Mouse (Mus musculus) gastrocnemius, postnatal 10 days (tissue): ENCODE results near the gene Cd28. TPM values are rescaled to one million over a fixed set of nuclear protein-coding genes. Genes with fewer than 3 reads are reported as not detected.

Experiments
- DNase-seq: peaks from one replicate; pipeline ENCODE4 v3.0.0; 2021; ENCODE audit warnings: mixed read lengths
- long read RNA-seq, 2 experiments: library from polyadenylated mRNA; stranded (forward); transcript quantifications; one replicate each; pipeline ENCODE4 v2.0.0; 2021
- total RNA-seq, 2 experiments: library from RNA; stranded (reverse); gene quantifications; 2 replicates each; pipeline ENCODE4 v1.2.3; 2021

Gene Cd28
- 1 to 10 TPM; 3.4 to 5.1 TPM for total RNA-seq
- long read RNA-seq, experiment 1, full-length matches to known transcripts = 1 of 5 reads
- long read RNA-seq, experiment 1, partial matches to known transcripts = 2 of 5 reads
- long read RNA-seq, experiment 1, other reads (novel, unspliced or antisense) = 2 of 5 reads
- long read RNA-seq, experiment 2, partial matches to known transcripts = 2 of 4 reads
- long read RNA-seq, experiment 2, other reads (novel, unspliced or antisense) = 2 of 4 reads

- peak; percentile 28 for DNase-seq
Observed at GRCm38 (mm10) chr1:60716567-60716966, at the start of gene Cd28. TSS of gene Cd28 (plus strand) at chr1:60716800.

GRCm38 (mm10) chr1:60667873-60668616 is 48.6 kb upstream of the Cd28 start:
- DNase-seq = peak; percentile 68

GRCm38 (mm10) chr1:60669048-60669447 is 47.6 kb upstream of the Cd28 start:
- DNase-seq = peak; percentile 29

GRCm38 (mm10) chr1:60669664-60670063 is 46.9 kb upstream of the Cd28 start:
- DNase-seq = no peak

- DNase-seq = no peak
Observed at GRCm38 (mm10) chr1:60670172-60670571, 46.4 kb upstream of the Cd28 start.

- no peak for DNase-seq
Observed at GRCm38 (mm10) chr1:60683766-60684165, 32.8 kb upstream of the Cd28 start.

GRCm38 (mm10) chr1:60696115-60696895 is 20.3 kb upstream of the Cd28 start:
- no peak for DNase-seq

GRCm38 (mm10) chr1:60702641-60703040 is 14.0 kb upstream of the Cd28 start:
- DNase-seq = no peak

GRCm38 (mm10) chr1:60713238-60713637 is 3.4 kb upstream of the Cd28 start:
- DNase-seq = no peak

GRCm38 (mm10) chr1:60715651-60716196 is 876 bp upstream of the Cd28 start:
- DNase-seq = no peak

GRCm38 (mm10) chr1:60718580-60718979 is 2.0 kb downstream of the Cd28 start:
- no peak for DNase-seq

- no peak for DNase-seq
Observed at GRCm38 (mm10) chr1:60723555-60723954, 7.0 kb downstream of the Cd28 start.

- no peak for DNase-seq
Observed at GRCm38 (mm10) chr1:60731940-60732339, 15.3 kb downstream of the Cd28 start.

- peak; percentile 38 for DNase-seq
Observed at GRCm38 (mm10) chr1:60735072-60735907, 18.7 kb downstream of the Cd28 start.

- no peak for DNase-seq
Observed at GRCm38 (mm10) chr1:60735908-60736280, 19.3 kb downstream of the Cd28 start.

- no peak for DNase-seq
Observed at GRCm38 (mm10) chr1:60744266-60744665, 27.7 kb downstream of the Cd28 start.

GRCm38 (mm10) chr1:60745664-60746063 is 29.1 kb downstream of the Cd28 start:
- DNase-seq = peak; percentile 55

- DNase-seq = no peak
Observed at GRCm38 (mm10) chr1:60746153-60746552, 29.6 kb downstream of the Cd28 start.

GRCm38 (mm10) chr1:60746856-60747255 is 30.3 kb downstream of the Cd28 start:
- DNase-seq = no peak

- DNase-seq = no peak
Observed at GRCm38 (mm10) chr1:60748286-60748685, 31.7 kb downstream of the Cd28 start.

GRCm38 (mm10) chr1:60748936-60749335 is 32.3 kb downstream of the Cd28 start:
- DNase-seq = no peak

GRCm38 (mm10) chr1:60749346-60749840 is 32.8 kb downstream of the Cd28 start:
- DNase-seq = no peak
